ENCODE assay signal across 8 mouse cellular contexts in genomic region chr1:86439487-86440170, GRCm38 (mm10). TPM values are rescaled to one million over a fixed set of nuclear protein-coding genes. Genes with fewer than 3 reads are reported as not detected.
DNase-seq lines count a peak whose midpoint lies in the region; ATAC-seq lines count a peak whose summit lies in the region.

No protein-coding gene starts in this region.

- ATAC-seq in CD4-positive, CD25-positive, alpha-beta regulatory T cell, adult 4 months = no peak
- ATAC-seq in neural tube, embryonic 11.5 days (ENCODE audit: insufficient read depth, low FRiP score, low TSS enrichment) = no peak
- ATAC-seq in hindbrain, embryonic 14.5 days (ENCODE audit: low FRiP score) = no peak
- no peak for ATAC-seq in stomach, embryonic 14.5 days (ENCODE audit: insufficient number of reproducible peaks, insufficient read depth, low FRiP score, low read depth)

- no peak overlapping the region for H3K27ac ChIP-seq in neural tube, embryonic 11.5 days (ENCODE audit: low read depth, low read length)
- H3K27ac ChIP-seq in hindbrain, embryonic 14.5 days = peak overlapping the region; percentile 99; the same call in 1 of the 2 replicates
- 0 out of 2 replicates have a peak overlapping the region, but pooled peaks have one; percentile 99 for H3K27ac ChIP-seq in stomach, embryonic 14.5 days (ENCODE audit: low read length)

- no peaks in the 10 kb centered on the region for H3K27me3 ChIP-seq in neural tube, embryonic 11.5 days (ENCODE audit: control insufficient read depth, insufficient read depth, low read length)
- H3K27me3 ChIP-seq in hindbrain, embryonic 14.5 days (ENCODE audit: control insufficient read depth, insufficient read depth, low read length) = no peaks in the 10 kb centered on the region
- no peaks in the 10 kb centered on the region for H3K27me3 ChIP-seq in stomach, embryonic 14.5 days (ENCODE audit: control insufficient read depth, insufficient read depth, low read length)

- H3K4me3 ChIP-seq in neural tube, embryonic 11.5 days (ENCODE audit: low read depth, low read length) = no peak overlapping the region
- H3K4me3 ChIP-seq in hindbrain, embryonic 14.5 days (replicated peaks; ENCODE audit: low read length) = no peak overlapping the region
- no peak overlapping the region for H3K4me3 ChIP-seq in stomach, embryonic 14.5 days (ENCODE audit: low read depth, low read length)

- peak overlapping the region; percentile 5 for H3K9ac ChIP-seq in neural tube, embryonic 11.5 days (ENCODE audit: low read length)
- peak overlapping the region; percentile 28; the same call in 1 of the 2 replicates for H3K9ac ChIP-seq in hindbrain, embryonic 14.5 days
- no peak overlapping the region for H3K9ac ChIP-seq in stomach, embryonic 14.5 days (replicated peaks; ENCODE audit: low read depth, low read length)

- 30% methylated on average over 8 of the region's 8 CpGs for WGBS in neural tube, embryonic 11.5 days
- WGBS in hindbrain, embryonic 14.5 days = 26% methylated on average over 8 of the region's 8 CpGs
- 28% methylated on average over 8 of the region's 8 CpGs for WGBS in stomach, embryonic 14.5 days

- H3K4me1 ChIP-seq in neural tube, embryonic 11.5 days (ENCODE audit: control insufficient read depth, insufficient read depth, low read length) = peaks cover 32% of the 10 kb centered on the region
- H3K4me1 ChIP-seq in hindbrain, embryonic 14.5 days (replicated peaks; ENCODE audit: control insufficient read depth, insufficient read depth, low read length) = peaks cover 60% of the 10 kb centered on the region
- peaks cover 35% of the 10 kb centered on the region for H3K4me1 ChIP-seq in stomach, embryonic 14.5 days (ENCODE audit: control insufficient read depth, insufficient read depth, low read length)

- DNase-seq in CD4-positive, CD25-positive, alpha-beta regulatory T cell, adult 2 months (ENCODE audit: low read depth, low spot score) = peak; percentile 26
- DNase-seq in neural tube, embryonic 11.5 days (ENCODE audit: low spot score) = no peak
- no peak for DNase-seq in neural tube, embryonic 10.5 days (ENCODE audit: extremely low spot score, low spot score)
- no peak for DNase-seq in hindbrain, embryonic 14.5 days (ENCODE audit: low spot score)
- DNase-seq in thymus, postnatal 25 days = no peak
- no peak for DNase-seq in adipocyte (ENCODE audit: low spot score)

- no peak overlapping the region for H3K4me2 ChIP-seq in neural tube, embryonic 11.5 days (ENCODE audit: low read depth)
- H3K4me2 ChIP-seq in hindbrain, embryonic 14.5 days (replicated peaks) = peak overlapping the region; percentile 96; the same call in 1 of the 2 replicates
- no peak overlapping the region for H3K4me2 ChIP-seq in stomach, embryonic 14.5 days (replicated peaks; ENCODE audit: low read depth, low read length)

- no peaks in the 10 kb centered on the region for H3K9me3 ChIP-seq in neural tube, embryonic 11.5 days (ENCODE audit: control insufficient read depth, low read length)
- H3K9me3 ChIP-seq in hindbrain, embryonic 14.5 days (ENCODE audit: control insufficient read depth, low read length) = no peaks in the 10 kb centered on the region
- H3K9me3 ChIP-seq in stomach, embryonic 14.5 days (ENCODE audit: control insufficient read depth, low read depth, low read length) = no peaks in the 10 kb centered on the region

- H3K36me3 ChIP-seq in neural tube, embryonic 11.5 days (ENCODE audit: control insufficient read depth, insufficient read depth, low read length) = no peaks in the 10 kb centered on the region; the same call in 1 of the 2 replicates
- no peaks in the 10 kb centered on the region for H3K36me3 ChIP-seq in hindbrain, embryonic 14.5 days (replicated peaks; ENCODE audit: control insufficient read depth, insufficient read depth)
- H3K36me3 ChIP-seq in stomach, embryonic 14.5 days (ENCODE audit: control insufficient read depth, insufficient read depth, low read length) = no peaks in the 10 kb centered on the region

RNA-seq across cellular contexts. Expression of gene Tex44, which starts 13.5 kb away (rescaled TPM):
- polyA plus RNA-seq in CD4-positive, CD25-positive, alpha-beta regulatory T cell, adult 4 months (2017; shearing (Covaris generic)) = not detected
- not detected in 2 replicates for polyA plus RNA-seq in neural tube, embryonic 11.5 days (2014; fragmentation: Nextera tagmentation; extraction: Ambion mirVana)
- polyA plus RNA-seq in hindbrain, embryonic 14.5 days (2014; fragmentation: Nextera tagmentation; extraction: Ambion mirVana) = not detected in 2 replicates
- polyA plus RNA-seq in stomach, embryonic 14.5 days (2014; fragmentation: Nextera tagmentation; extraction: Ambion mirVana) = not detected in 2 replicates

RNA-seq across cellular contexts. Expression of gene Nmur1, which starts 13.6 kb away (rescaled TPM):
- polyA plus RNA-seq in CD4-positive, CD25-positive, alpha-beta regulatory T cell, adult 4 months (2017; shearing (Covaris generic)) = 1 to 10 TPM; 1.5 to 4.0 TPM
- 0.35 TPM in 1 of 2 replicates, not detected in the other for polyA plus RNA-seq in neural tube, embryonic 11.5 days (2014; fragmentation: Nextera tagmentation; extraction: Ambion mirVana)
- polyA plus RNA-seq in hindbrain, embryonic 14.5 days (2014; fragmentation: Nextera tagmentation; extraction: Ambion mirVana) = not detected in 2 replicates
- not detected in 2 replicates for polyA plus RNA-seq in stomach, embryonic 14.5 days (2014; fragmentation: Nextera tagmentation; extraction: Ambion mirVana)
